Mouse (Mus musculus): ENCODE data around the gene Dennd4b. TPM values are rescaled to one million over a fixed set of nuclear protein-coding genes. Genes with fewer than 3 reads are reported as not detected.

Dennd4b gene
- 10 to 100 TPM; 21.1 to 23.6 TPM for total RNA-seq (2021)
- long read RNA-seq, experiment 1, full-length matches to known transcripts: 1 of 20 reads
- long read RNA-seq, experiment 1, partial matches to known transcripts: 18 of 20 reads
- long read RNA-seq, experiment 1, other reads (novel, unspliced or antisense): 1 of 20 reads
- long read RNA-seq, experiment 2, full-length matches to known transcripts: 6 of 28 reads
- long read RNA-seq, experiment 2, partial matches to known transcripts: 19 of 28 reads
- long read RNA-seq, experiment 2, other reads (novel, unspliced or antisense): 3 of 28 reads

- peak; percentile 95 to 98 for DNase-seq
- intact Hi-C loops (cut with DNase I): loop anchor here (2.0 kb wide), 1 partner anchor 108 kb away; no protein-coding TSS in a partner anchor
These were observed at the start of gene Dennd4b for GRCm38 (mm10) chr3:90265034-90265931. Gene Dennd4b, plus strand, starts transcription at chr3:90265185.

DNA sequence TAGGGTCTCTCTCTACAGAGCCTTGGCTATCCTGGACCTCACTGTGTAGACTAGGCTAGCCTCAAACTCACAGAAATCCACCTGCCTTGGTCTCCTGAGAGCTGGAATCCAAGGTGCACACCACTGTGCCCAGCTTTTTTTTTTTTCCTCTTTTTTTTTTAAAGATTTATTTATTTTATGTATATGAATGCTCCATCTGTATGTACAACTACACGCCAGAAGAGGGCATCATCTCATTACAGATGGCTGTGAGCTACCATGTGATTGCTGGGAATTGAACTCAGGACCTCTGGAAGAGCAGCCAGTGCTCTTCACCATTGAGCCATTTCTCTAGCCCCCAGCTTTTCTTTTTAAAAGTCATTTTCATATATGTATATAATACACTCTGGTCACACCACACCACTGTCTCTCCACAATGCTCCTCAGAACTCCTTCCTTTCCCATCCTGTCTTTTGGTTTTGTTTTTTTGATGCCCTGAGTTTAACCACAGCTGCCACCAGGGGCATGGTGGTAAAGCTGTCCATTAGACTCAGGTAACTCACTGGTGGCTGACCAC, 49.1 kb upstream of the Dennd4b start:
- DNase-seq: no peak
- intact Hi-C loops (cut with DNase I): no loop called here

DNA sequence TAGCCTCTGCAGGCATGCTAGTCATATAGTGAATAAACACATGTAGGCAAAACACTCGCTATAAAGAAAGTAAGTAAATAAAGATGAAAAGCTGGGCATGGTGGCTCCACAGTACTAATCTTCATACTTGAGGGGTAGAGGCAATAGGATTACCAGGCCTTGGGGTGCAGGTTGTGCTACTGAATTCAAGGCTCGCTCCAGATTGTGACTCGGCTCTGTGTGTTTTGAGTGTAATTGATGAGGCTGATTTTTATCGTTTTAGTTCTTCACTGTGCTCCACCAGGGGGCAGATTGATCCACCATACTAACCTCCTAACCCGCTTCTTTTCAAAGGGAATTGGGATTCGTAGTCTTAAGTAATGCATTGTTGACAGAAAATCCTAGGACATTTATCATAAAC, 44.9 kb upstream of the Dennd4b start:
- DNase-seq: peak; percentile 42 to 57
- intact Hi-C loops (cut with DNase I): loop anchor here (1.0 to 2.0 kb wide), 2 partner anchors 29 to 153 kb away; partner anchors contain the start of gene Slc39a1

DNA sequence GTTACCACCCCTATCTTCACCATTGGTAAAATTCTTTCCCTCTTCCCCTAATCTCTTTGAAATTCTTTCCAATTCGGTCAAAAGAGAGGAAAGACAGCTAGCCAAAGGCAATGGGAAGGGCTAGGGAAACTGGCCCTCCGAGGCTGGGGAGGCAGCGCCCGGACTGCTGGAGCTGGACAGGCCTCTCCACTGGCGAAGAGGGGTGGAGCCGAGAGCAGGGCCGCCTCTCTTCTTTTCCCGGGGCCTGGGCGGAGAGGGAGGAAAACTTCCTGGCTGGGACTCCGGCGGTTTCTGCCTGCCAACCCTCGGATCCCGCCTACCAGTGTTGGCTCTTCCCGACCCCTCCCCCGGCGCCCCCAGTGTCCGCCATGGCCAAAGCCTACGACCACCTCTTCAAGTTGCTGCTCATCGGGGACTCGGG, 44.4 kb upstream of the Dennd4b start:
- intact Hi-C loops (cut with DNase I): loop anchor here (1.0 to 2.0 kb wide), 2 partner anchors 28 to 153 kb away; partner anchors contain the start of gene Slc39a1
- DNase-seq: peak; percentile 82 to 86

DNA sequence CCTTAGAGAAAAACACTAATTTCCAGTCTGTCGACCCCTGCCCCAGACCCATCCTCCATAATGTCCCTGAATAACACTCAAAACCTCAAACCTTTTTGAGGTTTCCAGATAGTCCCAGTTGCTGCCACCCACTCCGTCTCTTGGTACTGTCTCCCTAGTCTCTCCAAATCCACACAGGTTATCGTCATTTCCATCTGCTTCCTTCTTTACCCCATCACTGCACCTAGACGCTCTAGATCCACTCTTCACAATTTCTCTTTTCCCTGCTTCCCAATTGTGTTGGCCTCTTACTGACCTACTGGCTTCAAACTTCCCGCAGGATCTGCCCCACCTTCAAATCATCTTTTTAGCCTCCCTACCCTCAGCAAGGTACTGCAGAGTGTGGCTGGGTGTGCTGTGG, 43.9 kb upstream of the Dennd4b start:
- intact Hi-C loops (cut with DNase I): loop anchor here (2.0 kb wide), 1 partner anchor 28 kb away; the partner anchor contains the start of gene Slc39a1
- no peak for DNase-seq

DNA sequence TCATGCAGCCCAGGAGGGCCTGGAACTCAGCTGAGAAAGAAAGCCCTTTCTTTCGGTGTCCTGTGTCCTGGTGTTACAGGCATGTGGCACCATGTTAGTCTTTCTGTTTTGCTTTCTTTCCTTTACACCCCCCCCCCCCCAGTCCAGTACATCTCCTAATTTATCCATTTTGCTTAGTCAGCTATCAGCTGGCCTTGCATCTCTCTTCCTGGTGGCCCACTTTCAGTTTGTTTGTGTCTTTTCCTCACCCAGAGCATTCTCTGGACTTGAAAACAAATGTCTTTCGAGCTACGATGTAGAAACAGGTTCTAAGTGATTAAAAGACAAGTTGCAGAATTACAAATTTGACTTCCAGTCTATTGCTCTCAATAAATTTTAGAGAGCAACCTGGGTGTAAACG, 42.5 kb upstream of the Dennd4b start:
- DNase-seq: no peak
- intact Hi-C loops (cut with DNase I): no loop called here

- intact Hi-C loops (cut with DNase I): no loop called here
- DNase-seq: no peak
These were observed 42.0 kb upstream of the Dennd4b start for GRCm38 (mm10) chr3:90222941-90223340.

DNA sequence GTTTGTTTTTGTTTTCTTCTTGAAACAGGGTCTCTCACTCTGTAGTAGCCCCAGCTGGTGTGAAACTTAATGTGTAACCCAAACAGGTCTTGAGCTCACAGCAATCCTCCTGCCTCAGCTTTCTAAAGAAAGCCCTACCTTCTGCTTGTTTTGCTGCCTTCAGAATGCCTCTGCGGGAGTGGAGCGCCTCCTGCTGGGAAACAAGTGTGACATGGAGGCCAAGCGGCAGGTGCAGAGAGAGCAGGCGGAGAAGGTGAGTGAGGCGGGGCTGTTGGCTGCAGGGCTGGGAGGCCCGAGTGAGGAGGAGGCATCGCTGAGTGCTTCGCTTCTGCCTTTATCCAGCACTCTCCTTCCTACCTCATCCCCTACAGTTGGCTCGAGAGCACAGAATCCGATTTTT, 40.7 kb upstream of the Dennd4b start:
- no peak for DNase-seq
- intact Hi-C loops (cut with DNase I): no loop called here

DNA sequence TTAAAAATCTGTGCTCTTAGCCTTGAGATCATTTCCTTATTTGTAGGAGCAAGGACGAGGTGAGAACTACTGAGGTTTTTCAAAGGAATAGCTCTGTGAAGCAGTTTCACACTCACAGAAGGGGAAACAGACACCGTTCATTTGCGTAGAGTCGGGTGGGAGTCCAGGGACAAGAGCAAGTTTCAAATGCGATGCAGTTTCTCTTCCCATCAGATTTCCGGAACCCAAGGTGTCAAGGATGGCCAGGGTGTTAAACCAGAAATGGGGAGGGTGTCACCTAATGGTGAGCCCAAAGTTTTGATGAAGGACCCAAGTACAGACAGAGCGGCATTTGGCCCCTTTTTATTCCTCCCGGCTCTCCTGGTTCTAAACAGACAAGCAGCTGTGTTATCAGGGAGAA, 33.9 kb upstream of the Dennd4b start:
- DNase-seq: no peak
- intact Hi-C loops (cut with DNase I): no loop called here

- intact Hi-C loops (cut with DNase I): no loop called here
- DNase-seq: peak; percentile 90 to 91
These were observed 33.3 kb upstream of the Dennd4b start, which contains the start of gene Jtb for GRCm38 (mm10) chr3:90231507-90232333. Gene Jtb, plus strand, starts transcription at chr3:90231597.

GRCm38 (mm10) chr3:90241251-90241650, 23.7 kb upstream of the Dennd4b start:
- DNase-seq: no peak
- intact Hi-C loops (cut with DNase I): no loop called here

DNA sequence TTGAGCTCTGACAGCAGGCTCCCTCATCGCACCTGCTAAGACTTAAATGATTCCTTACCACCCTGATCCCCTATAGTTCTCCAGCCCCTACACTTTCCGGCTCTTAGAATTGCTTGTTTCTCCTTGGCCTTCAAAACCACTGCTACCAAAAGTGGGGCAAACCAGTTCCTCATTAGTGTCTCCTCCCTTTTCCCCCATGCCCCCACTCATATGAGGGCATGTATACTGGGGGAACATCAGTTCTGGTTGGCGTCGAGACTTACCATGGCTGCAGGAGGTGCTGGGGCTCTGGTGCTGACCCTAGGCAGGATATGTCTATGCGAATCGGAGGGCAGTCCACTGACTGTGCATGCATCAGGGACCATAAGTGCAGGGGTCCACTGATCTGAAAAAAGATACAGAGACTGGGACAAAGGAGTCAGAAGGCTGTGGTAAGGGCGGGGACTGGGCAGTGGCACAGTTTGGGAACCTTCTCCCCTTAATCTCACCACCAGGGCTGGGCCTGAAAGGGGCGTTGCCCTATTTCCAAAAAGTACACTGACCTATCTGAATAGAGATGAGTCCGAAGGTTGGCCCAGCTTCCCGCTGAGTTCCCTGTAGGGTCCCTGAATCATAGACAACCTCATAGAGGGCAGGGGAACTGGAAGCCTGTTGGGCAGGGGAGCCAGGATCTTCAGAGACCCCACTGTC, 23.2 kb upstream of the Dennd4b start:
- intact Hi-C loops (cut with DNase I): no loop called here

GRCm38 (mm10) chr3:90242984-90243775, 21.8 kb upstream of the Dennd4b start, which contains the start of gene Creb3l4:
Gene Creb3l4, minus strand, starts transcription at chr3:90243512.
- DNase-seq: peak; percentile 49 to 59
- intact Hi-C loops (cut with DNase I): no loop called here

More for the DNA sequence above, 23.2 kb upstream of the Dennd4b start:
- no peak for DNase-seq

GRCm38 (mm10) chr3:90245406-90245805, 19.6 kb upstream of the Dennd4b start:
- intact Hi-C loops (cut with DNase I): no loop called here
- no peak for DNase-seq

DNA sequence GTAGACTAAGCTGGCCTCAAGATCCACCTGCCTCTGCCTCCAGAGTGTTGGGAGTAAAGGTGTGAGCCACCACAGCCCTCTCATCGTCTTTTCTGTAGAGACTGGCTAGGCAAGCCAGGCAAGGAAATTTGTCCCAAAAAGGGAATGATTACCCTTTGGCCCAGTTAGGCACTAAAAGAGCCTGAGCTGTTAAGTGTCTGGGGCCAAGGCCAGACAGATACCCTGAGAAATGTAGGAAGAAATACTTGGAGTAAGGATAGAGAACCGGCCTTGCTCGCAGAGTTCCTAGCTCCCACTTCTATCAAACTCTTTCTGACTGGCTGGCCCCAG, 17.4 kb upstream of the Dennd4b start:
- intact Hi-C loops (cut with DNase I): no loop called here
- no peak for DNase-seq

DNA sequence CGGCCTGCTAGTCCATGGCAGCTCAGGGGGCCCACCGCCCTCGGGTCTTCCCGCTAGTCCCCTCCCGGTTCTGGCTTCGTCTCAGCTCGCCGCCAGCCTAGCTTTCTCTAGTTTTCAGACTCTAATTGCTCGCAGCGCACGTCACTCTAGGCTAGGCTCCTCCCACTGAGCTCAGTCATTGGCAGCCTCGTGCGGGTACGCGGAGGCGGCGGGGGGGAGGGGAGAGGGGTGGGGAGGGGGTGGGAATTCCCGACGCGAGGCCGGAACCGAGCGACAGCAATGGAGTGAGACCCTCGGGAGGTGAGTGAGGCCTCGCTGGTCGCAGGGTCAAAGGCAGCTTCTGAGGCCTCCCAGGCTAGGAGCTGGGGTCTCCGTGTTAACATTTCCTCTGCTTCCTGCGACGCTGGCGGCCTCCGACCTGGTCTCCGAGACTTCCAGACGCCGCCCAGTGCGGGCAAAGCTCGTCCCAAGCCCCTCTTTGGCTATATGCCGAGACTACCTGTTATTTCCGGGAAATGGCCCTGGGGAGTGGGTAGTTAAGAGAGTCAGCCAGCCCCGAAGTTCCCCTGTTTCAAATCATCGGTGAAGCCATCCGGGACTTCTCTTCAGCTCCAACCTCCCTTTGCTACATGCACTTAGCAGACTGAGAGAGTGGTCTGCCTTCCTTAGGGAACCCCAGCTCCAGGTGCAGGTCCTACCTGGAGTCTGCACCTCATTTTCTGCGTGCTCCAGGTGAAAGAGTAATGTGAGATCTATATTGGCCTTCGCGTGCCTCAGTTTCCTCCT, 16.8 kb upstream of the Dennd4b start, which contains the start of gene Slc39a1:
Gene Slc39a1, plus strand, starts transcription at position 213 of the 786 bp plus-strand sequence.
- peak; percentile 91 to 95 for DNase-seq
- intact Hi-C loops (cut with DNase I): loop anchor here (2.0 kb wide), 1 partner anchor 27 kb away; no protein-coding TSS in a partner anchor

GRCm38 (mm10) chr3:90248746-90249100, 16.3 kb upstream of the Dennd4b start:
- intact Hi-C loops (cut with DNase I): loop anchor here (2.0 kb wide), 1 partner anchor 28 kb away; no protein-coding TSS in a partner anchor
- DNase-seq: peak; percentile 30 to 42

- intact Hi-C loops (cut with DNase I): no loop called here
- DNase-seq: no peak
These were observed 14.2 kb upstream of the Dennd4b start for GRCm38 (mm10) chr3:90250791-90251190.
